Mouse (Mus musculus) spleen, postnatal 4 days (tissue): ENCODE results near the gene Sfr1.

Experiments
- DNase-seq, 2 experiments: peaks; one replicate each; pipeline ENCODE4 v3.0.0; 2022; ENCODE audit warnings: low spot score in 2 of 2

The Sfr1 gene

DNA sequence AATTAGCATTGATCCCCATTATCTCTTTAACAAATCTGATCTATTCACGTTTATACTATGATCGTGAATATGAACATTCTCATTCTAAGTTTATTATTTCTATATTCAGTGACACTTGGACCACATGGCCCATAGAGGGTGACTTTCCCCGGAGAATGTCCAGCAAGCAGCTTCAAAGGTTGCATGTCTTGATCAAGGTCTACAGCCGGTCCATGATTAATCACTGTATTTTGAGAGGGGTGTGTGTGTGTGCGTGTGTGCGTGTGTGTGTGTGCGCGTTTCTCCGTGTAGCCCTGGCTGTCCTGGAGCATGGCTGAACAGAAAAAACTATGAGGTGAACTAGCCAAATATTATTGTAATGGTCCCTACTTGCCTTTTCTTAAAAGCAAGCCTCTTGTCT lies 21.0 kb downstream of the Sfr1 start:
- DNase-seq: no peak

DNA sequence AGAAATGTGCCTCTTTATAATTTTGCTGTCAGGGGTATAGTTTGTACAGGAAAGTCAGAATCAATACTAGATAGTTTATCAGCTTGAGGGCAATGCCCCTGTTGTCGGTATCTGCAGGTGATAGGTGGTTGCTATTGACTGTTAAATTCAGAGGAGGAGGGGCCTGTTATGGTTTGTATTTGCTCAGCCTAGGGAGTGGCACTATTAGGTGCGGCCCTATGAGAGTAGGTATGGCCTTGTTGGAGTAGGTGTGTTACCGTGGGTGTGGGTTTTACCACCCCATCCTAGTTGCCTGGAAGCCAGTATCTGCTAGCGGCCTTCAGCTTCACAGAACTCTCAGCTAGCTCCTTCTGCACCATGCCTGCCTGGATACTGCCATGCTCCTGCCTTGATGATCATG lies 22.4 kb downstream of the Sfr1 start:
- no peak for DNase-seq

DNA sequence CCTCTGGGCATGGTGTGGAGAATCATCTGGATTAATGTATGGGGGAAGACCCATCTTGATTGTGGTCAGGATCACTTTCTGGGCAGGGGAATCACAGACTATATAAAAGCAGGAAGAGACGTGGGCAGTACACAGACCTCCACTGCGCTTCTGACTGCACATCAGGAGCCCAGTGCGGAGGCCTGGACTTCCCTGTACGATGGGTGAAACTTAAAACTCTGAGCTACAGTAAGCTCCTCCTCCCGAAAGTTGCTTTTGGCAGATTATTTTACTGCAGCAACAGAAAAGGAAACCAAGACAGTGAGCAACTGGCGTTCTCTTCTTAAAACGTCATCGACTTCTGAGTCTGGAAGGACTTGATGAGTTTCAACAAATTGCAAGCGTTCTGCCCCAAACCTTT lies 23.4 kb downstream of the Sfr1 start:
- no peak for DNase-seq

DNA sequence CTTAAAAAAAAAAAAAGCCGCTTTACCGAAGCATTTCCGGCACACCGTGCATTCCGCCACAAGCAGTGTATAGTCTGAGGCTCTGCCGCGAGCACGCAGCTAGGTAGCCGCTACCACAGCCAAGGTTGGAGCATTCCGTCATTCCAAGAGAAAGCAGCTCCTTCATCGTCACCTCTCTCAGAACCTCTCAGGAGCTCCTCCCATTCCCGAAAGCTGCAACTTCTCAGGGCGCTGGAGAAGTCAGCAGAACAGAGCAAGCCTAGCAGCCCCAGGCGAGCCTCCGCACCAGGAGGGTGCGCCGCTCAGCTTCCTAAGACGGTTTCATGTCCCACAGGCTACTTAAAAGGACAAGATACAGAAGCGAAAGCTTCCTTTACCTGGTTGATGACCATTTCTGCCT lies 24.1 kb downstream of the Sfr1 start:
- no peak for DNase-seq

DNA sequence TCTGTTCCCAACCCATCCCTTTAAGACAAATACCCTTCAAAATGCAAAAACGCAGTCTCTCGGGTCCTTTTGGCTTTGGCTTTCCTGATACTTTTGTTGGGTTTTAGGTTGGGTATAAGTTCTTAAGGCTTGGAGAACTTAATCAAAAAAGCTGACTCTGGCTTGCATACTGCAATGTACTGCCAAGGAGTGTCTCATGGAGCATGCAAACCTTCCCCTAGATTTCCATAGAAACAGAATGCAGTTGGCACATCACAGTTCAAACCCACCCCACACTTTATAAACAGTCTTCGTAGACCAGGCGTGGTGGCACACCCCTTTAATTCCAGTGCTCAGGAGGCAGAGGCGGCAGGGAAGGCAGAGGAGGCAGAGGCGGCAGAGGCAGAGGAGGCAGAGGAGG lies 46.4 kb downstream of the Sfr1 start:
- no peak for DNase-seq

DNA sequence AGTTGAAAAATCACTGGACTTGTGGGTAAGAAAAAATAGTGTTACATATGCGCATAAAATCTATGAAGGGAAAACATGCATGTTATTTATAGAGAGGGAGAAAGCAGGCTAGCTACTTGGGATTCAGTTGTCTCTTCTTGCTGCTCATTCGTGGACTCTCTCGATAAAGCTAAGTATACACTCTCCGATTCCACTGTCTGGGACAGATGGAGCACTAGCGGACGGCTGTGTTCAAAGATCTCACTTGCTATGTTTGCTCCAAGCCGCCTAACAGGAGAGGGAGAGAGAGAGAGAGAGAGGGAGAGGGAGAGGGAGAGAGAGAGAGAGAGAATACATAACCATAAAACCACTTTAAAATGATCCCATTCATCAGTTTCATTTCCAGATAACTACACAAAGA lies 48.7 kb downstream of the Sfr1 start:
- DNase-seq: no peak

DNA sequence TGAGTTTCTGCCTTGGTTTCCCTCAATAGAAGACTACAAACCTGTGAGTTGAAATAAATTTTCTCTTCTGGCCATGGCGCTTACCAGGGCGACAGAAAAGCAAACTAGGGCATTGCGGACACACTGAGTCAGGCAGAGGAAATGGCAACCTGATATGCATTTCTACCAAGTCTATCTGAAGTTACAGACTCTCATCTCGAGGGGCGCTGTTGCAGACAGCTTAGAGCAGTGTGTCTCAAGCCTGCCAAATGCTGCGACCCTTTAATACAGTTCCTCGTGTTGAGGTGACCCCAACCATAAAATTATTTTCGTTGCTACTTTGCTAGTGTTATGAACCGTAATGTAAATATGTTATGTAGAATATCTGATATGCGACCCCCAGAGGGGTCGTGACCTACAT lies 49.5 kb downstream of the Sfr1 start:
- DNase-seq: no peak

DNA sequence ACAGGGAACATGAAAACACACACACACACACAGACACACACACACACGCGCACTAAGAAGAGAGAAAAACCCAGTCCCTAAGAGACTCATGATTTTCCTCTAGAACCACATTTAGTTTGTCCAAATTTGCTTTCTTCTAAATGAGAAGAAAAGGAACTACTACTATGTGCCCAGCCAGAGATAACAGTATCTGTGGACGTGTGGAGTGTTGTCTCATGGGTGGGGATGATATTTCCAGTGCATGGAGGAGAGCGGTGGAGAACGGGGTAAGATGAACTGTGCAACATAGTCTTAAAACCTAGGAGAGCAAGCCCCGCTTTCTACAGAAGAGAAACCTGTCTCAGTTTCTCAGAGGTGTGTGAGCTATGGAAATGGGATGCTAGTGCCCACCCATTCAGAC lies 52.4 kb downstream of the Sfr1 start:
- no peak for DNase-seq
